Mouse (Mus musculus): ENCODE measurements around the gene Fam181a.

Fam181a gene

DNA sequence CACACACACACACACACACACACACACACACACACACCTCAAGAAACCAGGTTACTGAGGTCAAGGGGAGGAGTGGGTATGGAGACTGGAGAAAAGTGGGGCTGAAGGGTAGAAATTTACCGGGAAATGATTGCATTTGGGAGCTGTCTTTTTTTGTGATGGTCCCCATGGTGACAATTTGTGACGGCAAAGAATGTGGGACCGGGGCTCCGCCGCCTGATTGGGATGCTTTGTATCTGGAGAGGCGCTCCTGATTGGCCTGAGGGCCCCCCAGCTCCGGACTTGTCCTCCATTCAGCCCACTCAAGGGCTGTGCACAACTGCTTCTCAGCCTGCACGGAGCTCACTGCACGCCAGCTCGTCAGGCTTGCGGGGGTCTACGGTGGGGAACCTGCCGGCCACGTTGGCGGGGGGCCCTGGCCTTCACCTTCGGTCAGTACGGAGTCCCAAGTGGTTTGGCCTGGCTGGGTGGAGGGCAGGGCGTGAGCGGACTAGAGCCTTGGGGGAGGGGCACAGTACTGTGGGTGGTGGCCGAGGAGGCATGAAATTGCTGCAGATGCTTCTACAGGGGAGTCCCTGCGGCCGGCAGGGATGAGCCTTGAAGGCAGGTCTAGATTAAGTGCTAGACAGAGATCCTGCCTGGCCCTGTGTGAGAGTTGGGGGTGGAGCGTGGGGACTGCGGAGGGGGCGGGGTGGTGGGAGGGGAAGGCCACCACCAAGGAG, 4.0 kb downstream of the Fam181a start:
- DNase-seq (ENCODE audit: low spot score in 2 of 2): peak in 1 of 2 experiments; percentile 16

- DNase-seq (ENCODE audit: low spot score in 2 of 2): no peak
Measured at GRCm38 (mm10) chr12:103315831-103316545, 5.2 kb downstream of the Fam181a start.

GRCm38 (mm10) chr12:103322801-103323200, 12.0 kb downstream of the Fam181a start:
- DNase-seq (ENCODE audit: low spot score in 2 of 2): peak in 1 of 2 experiments; percentile 45

- peak; percentile 78 to 79 for DNase-seq (ENCODE audit: low spot score in 2 of 2)
Measured at GRCm38 (mm10) chr12:103325156-103325857, 14.5 kb downstream of the Fam181a start.

DNA sequence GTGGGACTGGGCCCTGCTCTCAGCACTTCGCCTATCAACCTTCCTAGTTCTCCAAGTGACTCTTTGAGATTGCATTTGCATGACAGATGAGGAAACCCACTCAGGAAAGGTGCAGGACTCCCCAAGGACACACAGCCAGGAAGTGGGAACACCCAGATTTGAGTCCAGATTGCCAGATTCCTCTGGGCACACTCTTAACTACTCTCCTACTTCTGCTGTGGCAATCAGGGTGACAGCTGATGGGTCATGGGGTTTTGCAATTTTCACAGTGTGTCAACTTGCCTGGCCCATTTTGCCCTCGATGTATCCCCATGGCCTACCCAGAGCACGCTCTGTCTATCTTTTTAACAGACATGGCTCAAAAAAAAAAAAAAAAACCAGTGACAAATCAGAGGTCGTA, 15.8 kb downstream of the Fam181a start:
- DNase-seq (ENCODE audit: low spot score in 2 of 2): no peak

- DNase-seq (ENCODE audit: low spot score in 2 of 2): no peak
Measured at GRCm38 (mm10) chr12:103327107-103327506, 16.3 kb downstream of the Fam181a start.

- DNase-seq (ENCODE audit: low spot score in 2 of 2): no peak
Measured at GRCm38 (mm10) chr12:103328448-103329191, 17.8 kb downstream of the Fam181a start.

GRCm38 (mm10) chr12:103331491-103331890, 20.7 kb downstream of the Fam181a start:
- DNase-seq (ENCODE audit: low spot score in 2 of 2): no peak

DNA sequence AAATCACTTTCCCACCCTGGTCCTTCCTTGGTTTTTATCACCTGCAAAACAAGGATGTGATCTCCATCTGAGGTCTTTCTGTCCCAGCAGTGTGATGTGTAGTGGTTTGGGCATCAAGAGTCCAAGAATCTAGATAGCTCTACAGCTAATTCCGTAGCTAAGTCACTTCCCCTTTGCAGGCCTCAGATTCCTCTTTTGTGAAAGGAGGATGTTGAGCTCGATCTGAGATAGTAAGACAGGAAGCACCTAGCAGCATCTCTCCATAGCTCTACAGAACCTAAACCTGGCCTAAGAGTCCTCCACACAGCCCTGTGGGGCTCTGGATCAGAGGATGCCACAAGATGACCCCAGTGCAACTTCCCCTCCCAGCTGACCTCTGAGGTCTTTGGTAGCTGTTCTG, 22.1 kb downstream of the Fam181a start:
- DNase-seq (ENCODE audit: low spot score in 2 of 2): no peak

DNA sequence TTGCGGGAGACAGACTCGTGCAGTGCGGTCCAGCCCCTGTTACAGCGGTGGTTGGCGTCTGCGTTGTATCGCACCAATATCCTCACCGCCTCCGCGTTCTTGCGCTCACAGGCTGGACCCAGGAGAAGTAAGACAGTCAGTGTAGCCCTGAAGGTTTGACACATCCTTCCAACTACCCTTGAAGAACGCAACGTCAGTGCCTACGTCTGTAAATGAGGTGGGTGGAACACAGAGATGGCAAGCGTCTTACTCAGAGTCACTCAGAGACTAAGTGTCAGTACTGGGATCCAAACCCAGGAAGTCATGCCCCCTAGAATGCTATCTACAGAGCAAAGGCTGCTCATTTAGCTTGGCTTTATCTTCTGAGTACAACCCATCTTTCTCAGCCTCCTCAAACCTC, 22.7 kb downstream of the Fam181a start:
- no peak for DNase-seq (ENCODE audit: low spot score in 2 of 2)

DNA sequence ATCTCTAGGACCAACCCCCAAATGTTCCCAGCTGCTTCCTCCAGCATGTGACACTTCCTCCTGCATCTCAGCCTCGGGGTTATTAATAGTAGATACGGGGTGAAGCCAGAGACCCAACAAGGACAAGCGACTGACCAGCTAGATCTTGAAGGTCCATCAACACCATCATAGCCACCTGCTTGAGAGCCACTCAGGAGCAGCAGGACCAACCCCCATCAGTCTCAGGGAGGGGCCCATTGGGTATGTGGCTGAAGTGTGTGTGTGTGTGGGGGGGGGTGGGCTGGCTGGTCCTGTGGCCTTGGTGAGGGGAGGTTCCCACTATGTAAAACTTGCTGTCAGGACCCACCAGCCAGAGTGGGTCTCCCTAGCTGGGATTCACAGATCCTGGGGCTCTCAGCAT, 26.0 kb downstream of the Fam181a start:
- DNase-seq (ENCODE audit: low spot score in 2 of 2): no peak

DNA sequence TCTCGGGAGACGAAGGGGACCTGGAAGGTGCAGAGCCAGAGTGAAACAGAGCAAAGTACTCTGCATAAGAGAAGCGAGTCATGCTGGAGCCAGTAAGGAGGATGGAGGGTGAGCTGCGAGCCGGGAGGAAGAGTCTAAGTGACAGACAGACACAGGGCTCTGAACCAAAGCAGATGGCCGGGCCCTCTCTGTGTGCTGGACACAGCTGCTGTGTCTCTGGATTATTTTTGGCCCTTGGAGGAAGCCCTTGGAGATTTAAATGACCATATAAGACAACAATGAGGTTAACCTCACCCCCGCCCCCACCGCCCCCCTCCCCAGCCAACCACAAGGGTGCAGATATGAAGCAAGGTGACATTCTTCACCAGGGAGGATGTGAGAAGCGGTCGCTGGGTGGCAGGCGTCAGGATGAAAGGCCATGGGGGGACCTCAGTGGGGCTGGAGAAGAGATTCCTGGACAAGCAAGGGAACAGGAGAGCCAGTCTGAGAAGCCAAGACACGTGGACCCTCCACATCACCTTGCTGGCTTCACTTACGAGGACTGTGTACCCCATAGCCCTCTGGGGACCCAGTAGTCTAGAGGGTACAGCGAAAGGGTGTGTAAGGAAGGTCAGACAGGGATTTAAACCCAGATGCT, 27.5 kb downstream of the Fam181a start:
- no peak for DNase-seq (ENCODE audit: low spot score in 2 of 2)

DNA sequence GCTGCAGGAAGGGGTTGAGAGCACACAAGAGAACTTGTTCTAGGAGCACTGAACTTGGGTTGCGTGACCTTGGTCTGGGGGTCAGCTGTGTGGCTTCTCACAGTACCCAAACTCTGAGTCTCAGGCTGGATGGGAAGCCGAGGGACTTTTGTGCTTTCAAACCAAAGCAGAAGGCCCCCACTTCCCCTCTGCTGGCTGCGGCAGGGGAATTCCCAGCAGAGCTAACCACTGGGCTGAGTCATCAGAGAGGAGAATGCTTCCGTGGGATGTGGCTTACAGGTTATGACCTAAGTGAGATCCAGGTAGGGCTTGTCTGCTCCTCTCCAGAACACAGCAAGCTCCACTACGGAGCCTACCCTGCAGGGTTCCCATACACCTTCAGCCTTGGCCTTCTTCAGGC, 30.4 kb downstream of the Fam181a start:
- no peak for DNase-seq (ENCODE audit: low spot score in 2 of 2)

DNA sequence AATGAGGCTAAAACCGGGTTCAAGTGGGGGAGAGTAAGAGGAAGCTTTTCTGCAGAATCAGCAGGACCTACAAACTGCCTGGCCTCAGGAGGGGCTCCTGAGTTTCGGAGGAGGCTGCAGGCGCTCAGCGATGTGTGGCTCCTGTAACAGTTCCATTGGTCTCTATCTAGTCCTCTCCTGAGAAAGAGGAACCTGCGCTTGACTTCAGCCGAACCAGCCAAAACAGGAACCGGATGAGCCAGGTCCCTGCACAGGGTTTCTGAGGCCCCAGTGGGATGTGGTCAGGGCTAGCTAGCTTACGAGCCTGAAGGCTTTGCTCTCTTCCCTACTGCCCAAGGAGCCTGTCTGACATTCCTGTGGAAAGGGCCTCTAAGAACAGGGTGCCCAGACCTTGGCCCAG, 32.7 kb downstream of the Fam181a start:
- DNase-seq (ENCODE audit: low spot score in 2 of 2): peak in 1 of 2 experiments; percentile 37

GRCm38 (mm10) chr12:103344934-103345333, 34.2 kb downstream of the Fam181a start:
- DNase-seq (ENCODE audit: low spot score in 2 of 2): no peak

GRCm38 (mm10) chr12:103346945-103347344, 36.2 kb downstream of the Fam181a start:
- DNase-seq (ENCODE audit: low spot score in 2 of 2): no peak

- no peak for DNase-seq (ENCODE audit: low spot score in 2 of 2)
Measured at GRCm38 (mm10) chr12:103347406-103347805, 36.6 kb downstream of the Fam181a start.

DNA sequence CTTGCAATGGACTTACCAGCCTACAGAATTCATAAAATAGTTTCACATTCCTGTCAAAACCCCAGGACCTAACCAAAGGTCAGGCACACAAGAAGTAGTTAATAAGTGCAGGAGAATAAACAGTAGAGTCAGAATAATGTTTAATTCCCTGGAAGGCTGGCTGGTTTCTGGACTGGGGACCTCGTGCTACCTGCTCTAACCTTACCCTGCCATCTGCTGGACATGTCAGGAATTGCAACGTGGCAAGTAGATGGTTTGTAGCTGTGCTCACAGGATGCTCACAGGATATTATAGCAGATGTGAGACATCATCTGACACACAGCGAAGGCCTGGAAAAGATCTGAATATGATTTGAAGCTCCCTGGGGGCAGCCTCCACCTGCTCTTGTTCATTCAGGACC, 37.7 kb downstream of the Fam181a start:
- DNase-seq (ENCODE audit: low spot score in 2 of 2): peak; percentile 56 to 79

GRCm38 (mm10) chr12:103352735-103353134, 42.0 kb downstream of the Fam181a start:
- DNase-seq (ENCODE audit: low spot score in 2 of 2): no peak

DNA sequence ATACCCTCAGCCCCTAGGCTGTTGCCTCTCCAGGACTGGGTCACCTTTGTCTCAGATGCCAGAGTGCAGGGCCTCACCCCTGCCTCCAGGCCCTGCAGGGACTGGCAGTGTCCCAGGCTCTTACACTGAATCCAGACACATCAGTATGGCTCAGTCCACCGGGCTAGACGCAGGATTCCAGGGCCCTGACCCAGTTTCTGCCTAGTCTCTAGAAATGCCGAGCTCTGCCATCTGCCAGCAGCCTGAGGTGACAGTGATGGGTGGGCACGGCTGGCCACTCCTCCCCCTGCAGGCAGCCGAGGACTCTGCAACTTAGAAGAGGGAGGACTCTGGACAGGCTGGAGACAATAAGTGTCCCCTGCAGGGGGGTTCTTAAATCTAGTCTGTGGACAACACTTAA, 42.8 kb downstream of the Fam181a start:
- DNase-seq (ENCODE audit: low spot score in 2 of 2): peak in 1 of 2 experiments; percentile 36

DNA sequence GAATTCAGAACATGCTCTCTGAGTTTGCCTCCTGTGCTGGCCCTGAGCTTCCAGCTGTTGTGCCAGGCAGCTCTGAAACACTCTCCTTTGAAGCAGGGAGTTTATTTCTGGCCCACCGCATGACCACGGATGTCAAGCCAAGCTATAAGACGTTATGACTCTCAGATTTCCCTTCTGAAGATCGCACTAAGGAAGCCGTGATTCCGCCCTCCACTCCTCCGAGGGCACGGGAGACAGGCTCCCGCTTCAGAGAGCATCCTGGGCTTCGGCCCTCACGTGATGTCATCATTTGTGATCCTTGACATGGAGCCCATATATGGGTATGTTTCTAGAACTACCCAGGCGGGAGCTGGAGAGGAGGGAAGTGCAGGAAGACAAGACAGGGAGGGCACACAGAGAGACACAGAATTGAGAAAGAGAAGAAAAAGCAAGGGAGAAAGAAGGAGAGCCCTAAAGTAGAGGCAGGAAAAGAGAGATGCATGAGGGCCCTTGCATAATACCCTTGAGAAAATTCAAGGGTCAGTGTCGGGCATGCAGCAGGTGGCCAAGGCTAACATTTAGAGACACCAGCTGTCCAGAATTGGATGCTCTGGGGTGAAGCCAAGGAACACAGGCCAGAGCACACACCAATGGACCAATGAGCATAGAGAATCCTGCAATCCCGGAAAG, 45.1 kb downstream of the Fam181a start, which contains the start of gene Asb2:
TSS of gene Asb2 (minus strand) at position 256 of the 669 bp plus-strand sequence.
- no peak for DNase-seq (ENCODE audit: low spot score in 2 of 2)
